Mouse (Mus musculus) liver, embryonic 12.5 days (tissue): ENCODE measurements around the gene Bnc2. TPM values are rescaled to one million over a fixed set of nuclear protein-coding genes. Genes with fewer than 3 reads are reported as not detected.

Experiments
- ATAC-seq: fragments of 200-750 bp; cut with Nextera tagmentation; 2 replicates; pipeline ENCODE4 v1.8.0; 2017; ENCODE audit warnings: moderate number of reproducible peaks, mild to moderate bottlenecking, moderate library complexity
- H3K27ac ChIP-seq: fragments of 300-500 bp; sonication (generic); 2 replicates; pipeline ENCODE4 v1.5.1; 2016; ENCODE audit warnings: mild to moderate bottlenecking
- H3K27me3 ChIP-seq: fragments of 300-500 bp; sonication (generic); replicated peaks from 2 replicates; pipeline ENCODE4 v1.6.1; 2016; ENCODE audit warnings: mild to moderate bottlenecking, moderate library complexity
- H3K36me3 ChIP-seq: fragments of 300-500 bp; sonication (generic); 2 replicates; pipeline ENCODE4 v1.6.1; 2016; ENCODE audit warnings: mild to moderate bottlenecking, moderate library complexity
- H3K4me1 ChIP-seq: fragments of 300-500 bp; sonication (generic); 2 replicates; pipeline ENCODE4 v1.6.1; 2016
- H3K4me2 ChIP-seq: fragments of 300-500 bp; sonication (generic); 2 replicates; pipeline ENCODE4 v1.6.1; 2016; ENCODE audit warnings: mild to moderate bottlenecking, moderate library complexity
- H3K4me3 ChIP-seq: fragments of 300-500 bp; sonication (generic); 2 replicates; pipeline ENCODE4 v1.5.1; 2016; ENCODE audit warnings: mild to moderate bottlenecking, moderate library complexity
- H3K9ac ChIP-seq: fragments of 300-500 bp; sonication (generic); 2 replicates; pipeline ENCODE4 v1.6.1; 2016; ENCODE audit warnings: mild to moderate bottlenecking, moderate library complexity
- H3K9me3 ChIP-seq: fragments of 300-500 bp; sonication (generic); replicated peaks from 2 replicates; pipeline ENCODE4 v1.6.1; 2016; ENCODE audit warnings: mild to moderate bottlenecking, moderate library complexity
- WGBS: fragments of 180-500 bp; shearing (Covaris S2); methylation state at CpG from one replicate; pipeline ENCODE4 v1.1.7; 2016; ENCODE audit not compliant: insufficient replicate concordance; 5-methylcytosine and 5-hydroxymethylcytosine counted together
- polyA plus RNA-seq: library from polyadenylated mRNA; unstranded; fragments of >200 nt; fragmentation: Nextera tagmentation; extraction: Ambion mirVana; gene quantifications from 2 replicates; pipeline ENCODE4 v1.2.1, GENCODE M21; 2016

The Bnc2 gene
- polyA plus RNA-seq = 1.4 and 1.5 TPM in 2 replicates

DNA sequence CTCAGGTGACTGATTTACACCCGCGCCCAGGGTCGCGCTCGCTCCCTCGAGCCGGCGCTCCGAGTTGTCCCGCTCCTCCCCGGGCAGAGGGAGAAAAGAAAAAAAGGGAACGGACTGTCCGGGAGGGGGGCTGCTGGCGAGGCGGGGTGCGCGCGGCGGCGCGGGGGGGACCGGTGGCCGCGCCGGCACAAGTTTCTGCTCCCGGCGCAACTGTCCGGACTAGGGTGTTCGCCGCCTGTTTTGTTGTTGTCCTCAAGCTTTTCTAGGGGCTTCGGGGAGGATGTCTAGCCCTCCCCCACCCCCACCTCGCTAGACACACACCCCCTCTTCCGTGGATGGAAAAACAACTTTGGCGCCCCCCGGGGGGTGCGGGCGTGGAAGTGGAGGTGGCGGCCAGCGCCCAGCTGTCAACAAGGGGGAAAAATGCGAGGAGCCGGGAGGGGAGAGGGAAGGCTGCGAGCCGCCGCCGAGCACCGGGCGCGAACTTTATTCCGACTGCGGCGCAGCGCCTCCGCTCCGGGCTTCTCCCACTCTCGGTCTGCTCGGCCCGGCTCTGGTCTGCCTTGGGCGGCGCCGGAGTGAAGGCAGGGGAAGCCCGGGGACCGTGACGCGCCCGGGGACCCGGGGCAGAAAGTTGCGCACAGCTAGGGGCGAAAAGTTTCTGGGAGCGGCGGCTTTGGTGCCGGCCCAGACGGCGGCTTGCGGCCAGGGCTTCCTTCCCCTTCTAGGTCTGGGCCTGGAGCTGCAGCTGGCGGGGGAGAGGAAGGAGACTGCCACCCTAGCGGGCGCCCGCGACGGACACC, at the start of gene Bnc2:
Bnc2 (minus strand) TSS at position 105 of the 803 bp plus-strand sequence.
- Histone ChIP-seq H3K4me1 (0 out of 2 replicates have a peak, but pooled peaks cover 5% of the 10 kb centered on the region), H3K4me2 (peak within 1 kb of the TSS; percentile 69), H3K27ac (peak within 1 kb of the TSS; percentile 36; the same call in 1 of the 2 replicates), H3K9ac (peak within 1 kb of the TSS; percentile 7; the same call in 1 of the 2 replicates), H3K9me3 (no peaks in the 10 kb centered on the region), H3K4me3 (peak within 1 kb of the TSS; percentile 58), H3K36me3 (no peaks in the 10 kb centered on the region), H3K27me3 (peaks cover 75% of the 10 kb centered on the region)
- under 1% methylated on average over 76 of the region's 80 CpGs for WGBS
- ATAC-seq = 0 out of 2 replicates have a peak, but pooled peaks have one; percentile 27

DNA sequence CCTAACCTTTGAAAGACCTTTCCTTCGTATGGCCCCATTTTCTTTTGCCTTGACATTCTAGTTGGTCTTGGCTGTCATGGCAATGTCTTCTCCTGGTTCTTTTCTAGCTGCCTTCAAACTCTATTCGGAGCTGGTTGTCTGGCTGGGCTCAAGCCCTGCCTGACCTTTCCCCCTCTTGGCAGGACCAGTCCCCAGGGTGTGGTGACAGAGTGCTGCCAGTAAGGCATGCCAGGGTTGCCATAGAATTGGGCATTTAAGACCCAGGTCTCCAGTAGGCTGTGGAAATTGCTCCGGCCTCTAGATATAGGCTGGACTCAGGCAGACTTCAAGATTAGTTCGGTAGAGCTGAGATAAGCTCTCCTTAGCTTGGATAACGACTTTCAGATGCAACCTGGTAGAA, 32.9 kb upstream of the Bnc2 start:
- H3K27me3 ChIP-seq = no peaks in the 10 kb centered on the region

DNA sequence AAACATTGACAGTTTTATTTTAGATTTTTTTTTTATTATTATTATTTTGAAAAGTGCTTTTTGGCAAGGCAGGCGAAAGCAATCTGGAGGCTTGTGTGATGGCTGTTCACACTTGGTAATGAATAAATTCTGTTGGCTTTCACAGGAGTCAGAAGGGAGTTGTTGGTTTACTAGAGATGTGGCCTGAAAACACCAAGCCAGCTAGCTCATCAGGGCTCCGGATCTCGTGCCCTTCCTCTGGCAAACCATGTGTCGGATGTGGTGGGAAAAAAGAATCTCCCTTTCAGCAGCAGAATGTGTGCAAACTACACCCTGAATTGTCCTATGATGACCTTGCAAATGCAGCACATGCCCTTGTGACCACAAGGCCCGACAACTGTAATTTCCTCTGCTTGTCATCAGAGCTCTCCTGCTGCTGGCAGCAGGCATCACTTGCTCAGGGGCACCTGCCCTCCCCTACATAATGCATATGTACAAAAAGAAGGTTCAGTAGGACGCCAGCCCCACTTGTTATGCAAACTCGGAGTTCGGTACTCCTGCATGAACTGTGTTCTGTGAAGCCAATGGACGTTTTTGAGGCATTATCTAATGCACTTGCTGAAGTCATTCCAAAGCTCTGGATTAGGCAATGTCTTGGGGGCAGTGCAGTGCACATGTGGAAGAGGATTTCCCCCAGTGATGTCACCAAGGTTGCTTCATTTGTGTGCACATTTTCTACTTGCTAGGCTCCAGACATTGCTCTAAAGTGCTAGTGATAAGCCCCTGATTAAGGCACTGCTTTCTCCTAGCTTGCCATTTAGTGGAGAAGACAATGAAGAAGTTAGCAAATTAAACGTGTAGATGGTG, 10.7 kb upstream of the Bnc2 start:
- Histone ChIP-seq H3K27me3 (no peaks in the 10 kb centered on the region), H3K9me3 (no peaks in the 10 kb centered on the region), H3K9ac (no peak overlapping the region), H3K36me3 (no peaks in the 10 kb centered on the region), H3K4me3 (no peak overlapping the region), H3K4me2 (no peak overlapping the region), H3K4me1 (no peaks in the 10 kb centered on the region), H3K27ac (no peak overlapping the region)
- WGBS = 45% methylated on average over 10 of the region's 10 CpGs
- ATAC-seq = no peak

More for the DNA sequence above, 32.9 kb upstream of the Bnc2 start:
- no peaks in the 10 kb centered on the region for H3K9me3 ChIP-seq
- no peak overlapping the region for H3K4me3 ChIP-seq
- no peak for ATAC-seq
- no peaks in the 10 kb centered on the region for H3K4me1 ChIP-seq
- no peaks in the 10 kb centered on the region for H3K36me3 ChIP-seq
- 55% methylated on average over 5 of the region's 5 CpGs for WGBS
- no peak overlapping the region for H3K27ac ChIP-seq
- no peak overlapping the region for H3K4me2 ChIP-seq
- no peak overlapping the region for H3K9ac ChIP-seq

DNA sequence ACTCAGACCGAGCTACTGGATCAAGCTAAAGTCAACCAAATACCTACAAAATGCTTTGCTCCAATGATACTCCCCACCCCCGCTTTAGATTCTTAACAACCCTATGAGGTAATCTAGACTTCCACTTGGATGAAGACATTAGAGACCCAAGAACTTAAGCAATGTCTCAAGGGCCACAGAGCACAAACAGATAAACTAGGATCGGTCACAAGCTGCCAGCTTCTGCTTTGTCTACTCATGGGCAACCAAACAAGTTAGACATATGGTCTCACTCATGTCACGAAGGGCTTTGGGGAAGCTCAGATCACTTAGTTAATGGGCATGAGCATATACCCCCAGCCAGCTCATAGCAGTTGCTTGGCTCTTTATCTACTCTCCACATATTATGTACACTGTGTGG, 9.9 kb upstream of the Bnc2 start:
- H3K9ac ChIP-seq = no peak overlapping the region
- H3K4me1 ChIP-seq = no peaks in the 10 kb centered on the region
- no peak for ATAC-seq
- H3K27ac ChIP-seq = no peak overlapping the region
- no peaks in the 10 kb centered on the region for H3K36me3 ChIP-seq
- no peak overlapping the region for H3K4me2 ChIP-seq
- H3K27me3 ChIP-seq = no peaks in the 10 kb centered on the region
- H3K4me3 ChIP-seq = no peak overlapping the region
- WGBS = 74% methylated on average over 4 of the region's 4 CpGs
- H3K9me3 ChIP-seq = no peaks in the 10 kb centered on the region

DNA sequence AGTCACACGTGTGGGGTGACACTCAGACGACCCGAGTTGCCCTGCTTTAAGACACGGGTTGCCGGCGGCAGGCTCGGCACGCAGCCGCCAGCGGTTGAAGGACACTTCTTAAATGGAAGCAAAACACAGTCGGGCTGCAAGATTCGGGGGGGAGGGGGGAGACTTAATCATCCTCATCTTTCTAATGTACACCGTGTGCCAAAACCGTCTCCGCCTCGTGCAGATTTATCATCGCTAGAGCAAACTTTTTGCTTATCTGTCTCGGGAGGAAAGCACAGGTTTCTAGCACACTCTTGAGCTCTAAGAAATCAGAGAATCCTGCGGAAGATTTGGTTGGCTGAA, 870 bp upstream of the Bnc2 start:
- no peak overlapping the region for H3K9ac ChIP-seq
- no peaks in the 10 kb centered on the region for H3K9me3 ChIP-seq
- peaks cover 71% of the 10 kb centered on the region for H3K27me3 ChIP-seq
- H3K27ac ChIP-seq = no peak overlapping the region
- H3K4me2 ChIP-seq = peak overlapping the region; percentile 69
- H3K4me1 ChIP-seq = 0 out of 2 replicates have a peak, but pooled peaks cover 5% of the 10 kb centered on the region
- WGBS = under 1% methylated on average over 19 of the region's 19 CpGs
- H3K36me3 ChIP-seq = no peaks in the 10 kb centered on the region
- H3K4me3 ChIP-seq = peak overlapping the region; percentile 58
- ATAC-seq = no peak

DNA sequence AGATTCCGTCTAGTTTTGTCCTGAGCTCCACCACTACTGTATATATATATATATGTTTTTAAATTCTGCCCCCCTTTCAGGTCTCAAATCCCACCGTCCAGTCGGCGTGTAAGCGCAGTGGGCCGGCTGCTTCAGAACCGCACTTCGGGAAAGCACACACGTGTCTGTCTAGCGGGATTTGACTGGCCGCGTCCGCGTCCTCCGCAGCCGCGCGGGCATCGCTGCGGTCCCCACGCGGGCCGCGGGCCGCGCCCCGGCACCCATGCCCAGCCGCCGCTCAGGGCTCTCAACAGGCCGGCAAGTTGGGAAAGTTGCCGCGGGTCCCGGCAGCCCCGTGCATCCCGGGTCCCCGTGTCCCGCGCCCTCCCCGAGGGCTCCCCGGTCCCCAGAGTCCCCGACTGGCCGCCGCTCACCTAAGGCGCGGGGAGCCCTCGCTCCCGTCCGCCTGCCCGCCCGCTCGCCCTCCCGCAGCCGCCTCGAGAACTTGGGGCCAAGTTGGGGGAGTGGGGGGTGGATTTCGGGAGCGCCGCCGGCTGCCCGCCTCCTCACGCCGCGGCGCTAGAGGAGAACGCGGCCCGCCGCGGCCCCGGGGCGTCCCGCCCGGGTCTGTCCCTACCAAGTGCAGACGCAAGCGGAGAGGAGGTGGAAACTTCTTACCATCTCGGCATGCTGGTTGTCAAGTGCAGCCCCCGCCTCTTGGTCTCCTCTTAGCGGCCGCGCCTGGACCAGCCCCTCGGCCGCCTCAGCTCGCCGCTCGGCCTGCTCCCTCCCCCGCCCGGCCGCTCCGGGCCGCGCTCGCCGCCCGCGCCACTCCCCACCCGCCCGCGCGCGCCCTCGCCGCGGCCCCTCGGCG, 531 bp downstream of the Bnc2 start:
- Histone ChIP-seq H3K9me3 (no peaks in the 10 kb centered on the region), H3K27me3 (peaks cover 75% of the 10 kb centered on the region), H3K9ac (0 out of 2 replicates have a peak overlapping the region, but pooled peaks have one; percentile 7), H3K36me3 (no peaks in the 10 kb centered on the region), H3K4me2 (peak overlapping the region; percentile 69), H3K4me1 (0 out of 2 replicates have a peak, but pooled peaks cover 5% of the 10 kb centered on the region), H3K4me3 (peak overlapping the region; percentile 58), H3K27ac (peak overlapping the region; percentile 25; the same call in 1 of the 2 replicates)
- WGBS = under 1% methylated on average over 65 of the region's 104 CpGs
- no peak for ATAC-seq

DNA sequence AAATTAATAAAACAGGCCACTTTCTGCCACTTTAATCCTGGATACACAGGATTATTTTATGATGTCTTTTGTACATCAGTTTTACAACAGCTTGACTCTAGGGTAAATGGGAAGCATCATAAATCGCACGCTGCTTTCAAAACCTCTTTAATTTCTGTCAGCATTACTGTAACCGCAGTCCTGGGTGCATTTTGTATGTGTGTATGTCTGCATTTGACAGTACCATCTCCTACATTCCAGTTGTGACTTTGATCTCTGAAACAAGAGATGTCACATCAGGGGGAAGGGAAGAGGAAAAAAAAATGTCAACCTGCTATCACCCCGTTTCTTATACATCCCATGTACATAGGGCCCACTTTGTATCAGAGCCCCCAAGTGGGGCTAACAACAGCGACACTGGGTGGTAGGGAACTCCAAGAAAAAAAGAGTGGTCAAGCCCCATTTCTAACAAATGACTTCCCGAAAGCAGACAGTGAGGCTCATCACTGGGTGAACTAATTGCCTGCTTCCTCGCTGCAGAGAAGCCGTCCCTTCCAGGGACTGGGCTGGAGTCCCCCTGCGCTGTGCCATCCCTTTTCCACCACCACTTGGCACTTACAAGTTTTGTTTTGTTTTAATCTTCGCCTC, 1.3 kb downstream of the Bnc2 start:
- Histone ChIP-seq H3K4me2 (peak overlapping the region; percentile 69), H3K9ac (no peak overlapping the region), H3K27me3 (peaks cover 75% of the 10 kb centered on the region), H3K27ac (no peak overlapping the region), H3K4me1 (0 out of 2 replicates have a peak, but pooled peaks cover 5% of the 10 kb centered on the region), H3K9me3 (no peaks in the 10 kb centered on the region), H3K36me3 (no peaks in the 10 kb centered on the region), H3K4me3 (peak overlapping the region; percentile 58)
- no peak for ATAC-seq
- 21% methylated on average over 10 of the region's 10 CpGs for WGBS

DNA sequence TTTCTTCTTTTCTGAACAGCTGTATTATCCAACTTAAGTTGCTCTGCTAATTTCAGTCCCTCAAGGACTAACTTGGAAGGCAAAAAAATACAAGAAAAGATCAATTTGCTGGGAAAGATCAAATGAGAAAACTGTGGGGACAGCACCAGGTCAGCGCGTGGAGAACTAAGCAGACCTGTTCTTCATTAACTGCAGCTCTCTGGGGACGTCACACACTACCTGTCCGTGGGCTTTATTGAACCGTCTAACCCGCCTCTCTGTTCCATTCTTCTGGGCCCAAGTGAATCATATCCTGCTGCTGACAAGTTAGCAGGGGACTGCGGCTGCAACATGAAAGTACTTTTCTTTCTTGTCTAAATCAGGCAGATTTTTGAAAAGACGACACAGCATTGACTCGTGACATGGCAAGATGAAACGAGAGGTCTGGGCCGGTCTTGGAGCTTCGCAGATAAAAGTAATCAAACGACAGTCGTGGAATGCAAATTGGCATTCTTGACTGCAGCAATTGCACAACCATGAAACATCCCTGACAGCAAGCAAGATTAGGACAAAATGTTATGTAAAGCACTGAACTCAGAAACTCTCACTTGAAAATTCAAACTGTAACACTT, 2.8 kb downstream of the Bnc2 start:
- no peak overlapping the region for H3K4me2 ChIP-seq
- no peak overlapping the region for H3K27ac ChIP-seq
- H3K27me3 ChIP-seq = peaks cover 64% of the 10 kb centered on the region
- H3K36me3 ChIP-seq = no peaks in the 10 kb centered on the region
- ATAC-seq = no peak
- no peaks in the 10 kb centered on the region for H3K9me3 ChIP-seq
- 0 out of 2 replicates have a peak, but pooled peaks cover 5% of the 10 kb centered on the region for H3K4me1 ChIP-seq
- H3K9ac ChIP-seq = no peak overlapping the region
- WGBS = 31% methylated on average over 14 of the region's 14 CpGs
- H3K4me3 ChIP-seq = no peak overlapping the region

DNA sequence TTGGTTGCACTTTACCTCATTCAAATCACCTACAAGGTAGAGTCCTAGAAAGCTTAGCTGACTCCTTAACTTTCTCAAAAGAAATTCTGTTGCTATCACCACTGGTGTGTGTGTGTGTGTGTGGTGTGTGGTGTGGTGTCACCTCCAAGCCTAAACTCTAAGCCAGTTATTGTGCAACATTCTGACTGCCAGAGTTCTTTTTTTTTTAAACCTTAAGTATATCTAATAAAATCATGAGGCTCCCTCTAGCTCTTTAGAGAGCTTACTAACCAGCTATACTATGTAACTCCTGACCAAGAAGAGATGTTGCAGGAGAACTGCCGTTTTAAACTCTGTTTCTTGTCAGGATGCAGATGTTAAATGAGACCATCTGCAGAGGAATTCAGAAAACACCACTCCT, 4.1 kb downstream of the Bnc2 start:
- Histone ChIP-seq H3K4me2 (no peak overlapping the region), H3K36me3 (no peaks in the 10 kb centered on the region)
- 35% methylated on average over 1 of the region's 1 CpGs for WGBS

DNA sequence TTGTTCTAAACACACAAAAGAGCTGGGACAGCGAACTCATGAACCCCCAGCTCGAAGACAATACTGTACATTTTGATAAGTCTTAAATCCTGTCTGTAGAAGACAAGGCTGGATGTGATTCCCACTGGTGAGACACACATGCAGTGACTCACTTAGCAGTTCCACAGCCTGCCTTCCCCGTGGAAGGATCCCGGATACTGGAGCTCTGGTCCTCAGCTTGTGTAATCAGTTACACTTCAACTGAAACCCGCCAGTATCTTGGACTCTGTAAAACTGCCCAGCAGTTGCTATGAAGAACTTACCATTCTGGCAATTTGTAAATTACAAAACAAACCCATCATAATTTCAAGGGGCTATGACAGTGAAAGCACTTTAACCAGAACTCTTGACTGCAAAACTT, 5.4 kb downstream of the Bnc2 start:
- Histone ChIP-seq H3K4me1 (0 out of 2 replicates have a peak, but pooled peaks cover 3% of the 10 kb centered on the region), H3K4me2 (no peak overlapping the region), H3K9me3 (no peaks in the 10 kb centered on the region), H3K27ac (no peak overlapping the region), H3K36me3 (no peaks in the 10 kb centered on the region), H3K9ac (no peak overlapping the region), H3K27me3 (peaks cover 37% of the 10 kb centered on the region), H3K4me3 (no peak overlapping the region)
- no peak for ATAC-seq
- WGBS = 67% methylated on average over 5 of the region's 5 CpGs

More for the DNA sequence above, 4.1 kb downstream of the Bnc2 start:
- H3K27ac ChIP-seq = no peak overlapping the region
- no peak overlapping the region for H3K4me3 ChIP-seq
- no peak for ATAC-seq
- H3K9me3 ChIP-seq = no peaks in the 10 kb centered on the region
- no peak overlapping the region for H3K9ac ChIP-seq
- H3K4me1 ChIP-seq = 0 out of 2 replicates have a peak, but pooled peaks cover 5% of the 10 kb centered on the region
- peaks cover 51% of the 10 kb centered on the region for H3K27me3 ChIP-seq
